Mouse (Mus musculus) forebrain, embryonic 13.5 days (tissue): ENCODE results near the gene Cars. TPM values are rescaled to one million over a fixed set of nuclear protein-coding genes. Genes with fewer than 3 reads are reported as not detected.
"Not testable (repeated sequence)": the region's sequence is repeated elsewhere in the genome, so short reads cannot be mapped to it uniquely, and the experiment has no call there.

Source experiments
- ATAC-seq: fragments of 200-750 bp; cut with Nextera tagmentation; 2 replicates; pipeline ENCODE4 v1.8.0; 2017
- H3K27ac ChIP-seq: fragments of 300-500 bp; sonication (generic); 2 replicates; pipeline ENCODE4 v1.5.1; 2015; ENCODE audit warnings: inconsistent platforms, mild to moderate bottlenecking, moderate library complexity
- H3K27me3 ChIP-seq: fragments of 300-500 bp; sonication (generic); 2 replicates; pipeline ENCODE4 v1.6.1; 2015; ENCODE audit warnings: mild to moderate bottlenecking, inconsistent platforms
- H3K36me3 ChIP-seq: fragments of 300-500 bp; sonication (generic); 2 replicates; pipeline ENCODE4 v1.6.1; 2015; ENCODE audit warnings: mild to moderate bottlenecking, inconsistent platforms; ENCODE audit not compliant: poor library complexity, severe bottlenecking
- H3K4me1 ChIP-seq: fragments of 300-500 bp; sonication (generic); 2 replicates; pipeline ENCODE4 v1.6.1; 2015; ENCODE audit warnings: inconsistent platforms
- H3K4me2 ChIP-seq: fragments of 300-500 bp; sonication (generic); 2 replicates; pipeline ENCODE4 v1.6.1; 2015; ENCODE audit warnings: inconsistent platforms, mild to moderate bottlenecking, moderate library complexity
- H3K4me3 ChIP-seq: fragments of 300-500 bp; sonication (generic); 2 replicates; pipeline ENCODE4 v1.5.1; 2015; ENCODE audit warnings: mild to moderate bottlenecking, inconsistent platforms
- H3K9ac ChIP-seq: fragments of 300-500 bp; sonication (generic); 2 replicates; pipeline ENCODE4 v1.6.1; 2015; ENCODE audit warnings: mild to moderate bottlenecking, inconsistent platforms
- H3K9me3 ChIP-seq: fragments of 300-500 bp; sonication (generic); replicated peaks from 2 replicates; pipeline ENCODE4 v1.6.1; 2016; ENCODE audit warnings: inconsistent platforms
- WGBS: fragments of 180-500 bp; shearing (Covaris S2); methylation state at CpG from one replicate; pipeline ENCODE4 v1.1.7; 2015; 5-methylcytosine and 5-hydroxymethylcytosine counted together
- polyA plus RNA-seq: library from polyadenylated mRNA; unstranded; fragments of >200 nt; fragmentation: Nextera tagmentation; extraction: Ambion mirVana; gene quantifications from 2 replicates; pipeline ENCODE4 v1.2.1, GENCODE M21; 2015

The Cars gene
- polyA plus RNA-seq, 1 experiment from 2014 or later: 64.4 TPM

DNA sequence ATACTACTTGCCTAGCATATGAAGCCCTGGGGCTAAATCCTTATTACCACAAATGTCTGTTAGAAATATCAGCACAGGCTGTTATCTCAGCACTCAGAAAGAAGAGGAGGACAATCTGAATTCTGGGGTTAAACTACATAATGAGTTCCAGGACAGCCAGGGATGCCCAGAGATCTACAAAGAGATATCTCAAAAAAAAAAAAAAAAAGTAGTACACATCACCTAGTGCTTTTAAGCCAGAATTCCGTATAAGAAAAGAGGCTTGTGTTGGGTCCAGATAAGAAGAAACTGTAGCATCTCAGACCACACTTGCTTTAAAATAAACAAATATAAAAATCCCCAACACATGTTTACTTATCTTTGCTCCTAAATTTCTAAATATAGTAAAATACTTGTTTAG is 61.2 kb downstream of the Cars start:
- Histone ChIP-seq H3K9ac (no peak overlapping the region), H3K9me3 (no peaks in the 10 kb centered on the region), H3K4me3 (no peak overlapping the region), H3K4me2 (no peak overlapping the region), H3K27ac (no peak overlapping the region), H3K36me3 (peaks cover 62% of the 10 kb centered on the region), H3K4me1 (peaks cover 16% of the 10 kb centered on the region), H3K27me3 (no peaks in the 10 kb centered on the region)
- 90% methylated on average over 1 of the region's 1 CpGs for WGBS
- no peak for ATAC-seq

DNA sequence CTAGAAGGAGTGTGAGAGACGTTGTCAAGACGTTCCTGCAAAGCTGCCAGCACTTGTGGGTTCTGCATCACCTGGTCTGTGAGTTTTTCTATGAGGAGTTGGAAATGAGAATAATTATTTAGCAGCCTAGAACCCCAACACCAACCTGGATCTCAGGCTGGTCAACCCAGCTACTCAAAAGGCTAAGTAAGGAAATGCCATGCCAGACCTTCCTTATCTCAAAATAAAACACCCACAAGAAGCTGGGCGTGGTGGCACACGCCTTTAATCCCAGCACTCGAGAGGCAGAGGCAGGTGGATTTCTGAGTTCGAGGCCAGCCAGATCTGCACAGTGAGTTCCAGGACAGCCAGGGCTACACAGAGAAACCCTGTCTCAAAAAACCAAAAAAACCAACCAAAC is 61.7 kb downstream of the Cars start:
- not testable (repeated sequence) for H3K9me3 ChIP-seq, H3K27ac ChIP-seq, H3K4me2 ChIP-seq, H3K27me3 ChIP-seq, H3K9ac ChIP-seq, ATAC-seq, H3K4me3 ChIP-seq
- H3K36me3 ChIP-seq: peaks cover 67% of the 10 kb centered on the region
- 95% methylated on average over 6 of the region's 6 CpGs for WGBS
- peaks cover 13% of the 10 kb centered on the region for H3K4me1 ChIP-seq

DNA sequence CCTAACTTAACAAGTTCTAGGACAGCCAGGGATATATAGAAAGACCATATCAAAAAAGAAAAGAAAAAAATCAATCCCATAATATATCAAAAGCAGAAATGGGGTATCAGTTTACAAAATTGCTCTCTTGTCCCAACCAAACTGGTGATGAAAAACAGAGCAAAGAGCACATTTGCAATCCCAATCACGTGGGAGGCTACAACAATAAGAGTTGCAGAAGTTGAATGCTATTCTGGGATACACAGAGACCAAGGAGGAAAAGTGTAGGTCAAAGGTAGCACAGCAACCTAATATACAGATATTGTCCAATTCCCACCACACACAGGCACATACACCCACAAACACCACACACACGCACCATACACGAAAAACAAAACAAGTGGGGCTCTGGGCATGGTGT is 63.6 kb downstream of the Cars start:
- H3K27ac ChIP-seq: no peak overlapping the region
- peaks cover 85% of the 10 kb centered on the region for H3K36me3 ChIP-seq
- H3K4me2 ChIP-seq: no peak overlapping the region
- H3K9me3 ChIP-seq: no peaks in the 10 kb centered on the region
- no peak overlapping the region for H3K4me3 ChIP-seq
- ATAC-seq: no peak
- no peak overlapping the region for H3K9ac ChIP-seq
- H3K27me3 ChIP-seq: no peaks in the 10 kb centered on the region
- H3K4me1 ChIP-seq: no peaks in the 10 kb centered on the region
- WGBS: 95% methylated on average over 3 of the region's 3 CpGs

DNA sequence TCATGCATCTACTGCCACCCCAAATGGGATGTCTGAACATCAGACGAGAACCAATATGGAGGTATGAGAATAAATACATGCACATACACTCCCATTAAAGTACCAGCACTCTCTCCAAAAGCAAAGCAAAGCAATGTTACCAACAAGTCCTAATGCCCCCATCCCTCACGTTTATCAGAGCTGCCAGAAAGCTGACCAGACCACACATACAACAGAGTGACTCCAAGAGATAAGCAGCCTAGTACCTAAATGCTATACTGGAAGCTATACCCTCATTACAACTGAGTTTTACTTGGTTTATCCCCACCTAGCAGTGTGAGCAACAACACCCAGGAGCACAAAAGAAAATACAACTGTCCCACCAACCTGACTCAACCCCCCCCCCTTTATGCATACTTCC is 66.6 kb downstream of the Cars start:
- no peak for ATAC-seq
- Histone ChIP-seq H3K27me3 (no peaks in the 10 kb centered on the region), H3K4me1 (no peaks in the 10 kb centered on the region), H3K27ac (no peak overlapping the region), H3K9ac (no peak overlapping the region), H3K4me3 (no peak overlapping the region), H3K9me3 (no peaks in the 10 kb centered on the region), H3K36me3 (peaks cover 99% of the 10 kb centered on the region), H3K4me2 (no peak overlapping the region)
- 77% methylated on average over 2 of the region's 2 CpGs for WGBS

DNA sequence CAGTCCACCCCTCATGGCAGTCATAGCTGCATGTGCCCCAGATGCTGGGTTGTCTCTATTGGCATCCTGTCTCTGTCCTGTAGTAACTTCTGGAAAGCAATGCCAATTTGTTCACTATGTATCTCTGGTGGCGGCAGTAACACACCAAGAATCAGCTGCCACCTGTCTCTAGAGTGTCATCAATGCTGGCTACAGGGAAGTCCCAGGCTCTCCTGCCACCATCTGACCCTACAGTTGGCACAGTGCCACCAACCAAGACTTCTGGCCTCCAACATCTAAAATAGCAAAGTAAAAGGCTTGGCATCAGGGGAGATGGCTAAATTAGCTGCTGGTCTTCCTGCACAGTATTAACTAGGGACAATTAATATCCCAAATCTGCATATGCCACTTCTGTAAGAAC is 67.5 kb downstream of the Cars start:
- H3K4me2 ChIP-seq: no peak overlapping the region
- H3K4me3 ChIP-seq: no peak overlapping the region
- ATAC-seq: no peak
- H3K9ac ChIP-seq: no peak overlapping the region
- no peaks in the 10 kb centered on the region for H3K9me3 ChIP-seq
- H3K27ac ChIP-seq: no peak overlapping the region
- WGBS: 97% methylated on average over 1 of the region's 1 CpGs
- peaks cover 99% of the 10 kb centered on the region for H3K36me3 ChIP-seq
- H3K4me1 ChIP-seq: no peaks in the 10 kb centered on the region
- no peaks in the 10 kb centered on the region for H3K27me3 ChIP-seq

DNA sequence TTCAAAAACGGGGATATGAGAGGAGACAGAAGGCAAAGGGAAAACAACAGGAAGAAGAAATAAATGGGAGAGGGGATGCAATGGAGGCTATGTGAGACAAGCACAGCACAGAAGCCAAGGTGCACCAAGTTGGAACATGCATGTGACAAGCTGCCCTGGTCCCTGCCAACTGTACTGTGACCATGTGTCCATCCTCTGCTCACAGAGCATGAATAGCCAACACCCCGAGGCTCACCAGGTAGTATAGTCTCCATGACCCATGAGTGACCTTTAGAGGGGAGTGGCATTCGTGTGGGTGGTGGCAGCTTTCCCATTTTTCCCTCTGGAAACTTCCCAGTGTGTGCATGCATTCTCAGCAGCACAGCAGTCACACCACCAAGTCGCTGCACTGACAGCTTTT is 80.6 kb downstream of the Cars start:
- Histone ChIP-seq H3K4me1 (no peaks in the 10 kb centered on the region), H3K27ac (no peak overlapping the region), H3K9me3 (no peaks in the 10 kb centered on the region), H3K27me3 (no peaks in the 10 kb centered on the region), H3K36me3 (peaks cover 99% of the 10 kb centered on the region), H3K9ac (no peak overlapping the region), H3K4me3 (no peak overlapping the region), H3K4me2 (no peak overlapping the region)
- ATAC-seq: no peak
- 84% methylated on average over 4 of the region's 4 CpGs for WGBS

DNA sequence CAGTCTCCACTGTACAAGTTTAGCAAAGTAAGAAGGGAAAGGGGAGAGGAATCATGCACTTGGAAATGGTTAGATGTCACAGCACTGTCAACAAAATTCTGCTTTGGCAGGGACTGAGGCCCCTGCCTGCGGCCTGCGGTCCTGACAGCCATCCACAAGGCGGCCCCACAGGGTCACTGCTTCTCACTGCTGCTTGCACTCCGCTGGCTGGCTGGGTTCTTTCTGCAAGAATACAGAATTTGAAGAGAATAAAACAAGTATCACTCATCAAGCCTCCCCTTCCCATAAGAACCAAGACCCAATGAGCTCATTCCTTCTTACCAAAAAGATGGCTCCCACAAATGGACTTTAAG is 85.5 kb downstream of the Cars start:
- Histone ChIP-seq H3K27ac (no peak overlapping the region), H3K4me2 (no peak overlapping the region), H3K36me3 (peaks cover 71% of the 10 kb centered on the region), H3K9me3 (no peaks in the 10 kb centered on the region), H3K9ac (no peak overlapping the region), H3K4me3 (no peak overlapping the region), H3K4me1 (no peaks in the 10 kb centered on the region), H3K27me3 (no peaks in the 10 kb centered on the region)
- 92% methylated on average over 4 of the region's 4 CpGs for WGBS
- ATAC-seq: no peak

DNA sequence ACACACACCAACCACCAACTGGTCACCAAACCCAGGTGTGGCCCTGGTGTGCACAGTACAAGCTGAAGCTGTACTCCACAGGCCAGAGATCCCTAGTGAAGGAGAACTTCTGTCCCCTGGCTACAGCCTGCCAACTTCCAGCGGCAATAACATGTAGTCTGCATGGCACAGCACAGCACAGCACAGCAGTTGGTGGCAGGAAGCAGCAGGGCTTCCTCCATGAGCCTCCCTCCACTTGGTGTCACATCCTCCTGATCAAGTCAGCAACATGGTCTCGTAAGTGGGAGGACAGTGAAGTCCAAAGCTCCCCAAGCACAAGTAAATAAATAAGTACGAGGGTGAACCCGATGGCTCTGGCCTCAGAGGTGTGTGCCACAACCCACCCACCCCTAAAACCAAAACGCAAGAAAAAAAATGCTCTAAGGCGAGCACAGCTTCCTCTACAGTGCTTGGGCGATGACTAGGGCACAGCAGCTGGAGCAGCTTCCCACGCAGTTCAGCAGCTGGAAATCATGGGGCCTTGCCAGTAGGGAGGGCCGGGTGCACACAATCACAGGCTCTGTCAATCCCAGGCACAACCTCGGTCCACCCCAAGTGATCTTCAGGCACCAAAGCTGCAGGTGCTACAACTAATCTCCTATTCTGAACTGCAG is 86.0 kb downstream of the Cars start:
- H3K27ac ChIP-seq: no peak overlapping the region
- no peak for ATAC-seq
- no peaks in the 10 kb centered on the region for H3K9me3 ChIP-seq
- peaks cover 66% of the 10 kb centered on the region for H3K36me3 ChIP-seq
- 93% methylated on average over 10 of the region's 10 CpGs for WGBS
- H3K9ac ChIP-seq: no peak overlapping the region
- H3K27me3 ChIP-seq: no peaks in the 10 kb centered on the region
- H3K4me3 ChIP-seq: no peak overlapping the region
- H3K4me2 ChIP-seq: no peak overlapping the region
- no peaks in the 10 kb centered on the region for H3K4me1 ChIP-seq

DNA sequence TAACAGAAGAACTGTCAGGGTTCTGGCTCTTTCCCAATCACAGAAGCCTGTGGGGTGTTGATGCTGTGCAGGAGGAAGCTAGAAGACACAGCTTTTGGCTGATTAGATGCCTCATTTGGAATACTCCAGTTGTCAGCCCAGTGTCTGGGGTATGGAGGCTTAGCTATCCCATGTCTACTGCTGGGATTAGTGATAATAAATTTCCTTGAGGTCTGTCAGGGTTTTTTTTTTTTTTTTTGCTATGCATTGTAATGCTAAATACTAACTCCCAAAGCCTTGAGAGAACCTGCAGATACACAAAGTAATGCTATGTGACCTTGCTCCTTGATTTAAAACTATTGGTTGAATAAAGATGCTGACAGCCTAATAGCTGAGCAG is 88.6 kb downstream of the Cars start:
- Histone ChIP-seq H3K4me2 (no peak overlapping the region), H3K4me1 (no peaks in the 10 kb centered on the region), H3K27ac (no peak overlapping the region), H3K36me3 (peaks cover 41% of the 10 kb centered on the region), H3K27me3 (peaks cover 5% of the 10 kb centered on the region; the same call in 1 of the 2 replicates), H3K4me3 (no peak overlapping the region), H3K9ac (no peak overlapping the region), H3K9me3 (no peaks in the 10 kb centered on the region)
- no peak for ATAC-seq

DNA sequence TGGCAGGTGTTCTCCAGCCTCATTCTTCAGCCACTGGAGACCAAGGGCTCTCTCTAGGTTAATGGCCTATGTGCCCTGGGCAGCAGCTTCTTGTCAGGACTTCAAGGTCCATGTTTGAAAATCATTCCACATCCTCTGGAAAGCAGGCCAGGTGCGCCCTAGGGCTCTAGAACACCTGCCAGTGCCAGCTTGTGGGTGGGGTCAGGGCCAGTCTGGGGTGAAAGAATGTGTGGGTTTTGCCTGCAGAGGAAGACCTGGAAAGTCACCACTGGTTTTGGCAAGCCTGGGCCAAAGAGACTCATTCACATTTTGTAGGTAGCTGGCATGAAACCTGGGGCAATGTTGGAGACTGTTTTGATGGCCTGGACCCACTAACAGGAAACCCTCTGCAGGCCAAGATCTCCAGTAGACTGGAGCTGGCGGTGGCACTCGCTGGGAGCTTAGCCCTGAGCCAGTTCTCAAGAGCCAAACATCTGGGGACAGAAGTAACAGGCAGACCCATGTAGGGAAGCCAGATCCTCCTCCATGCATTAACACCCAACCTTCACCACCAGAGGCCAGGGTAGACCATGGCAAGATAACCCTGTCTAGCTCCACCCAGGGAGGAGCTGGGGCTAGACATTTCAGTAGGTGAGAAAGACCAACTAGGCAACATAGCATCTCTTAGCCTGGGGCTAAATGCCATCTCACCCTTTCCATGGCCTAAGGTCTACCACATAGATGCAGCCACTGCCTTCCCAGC is 89.1 kb downstream of the Cars start:
- no peak for ATAC-seq
- H3K4me2 ChIP-seq: no peak overlapping the region
- H3K9ac ChIP-seq: no peak overlapping the region
- no peak overlapping the region for H3K4me3 ChIP-seq
- peaks cover 5% of the 10 kb centered on the region; the same call in 1 of the 2 replicates for H3K27me3 ChIP-seq
- H3K27ac ChIP-seq: no peak overlapping the region
- H3K4me1 ChIP-seq: no peaks in the 10 kb centered on the region
- H3K9me3 ChIP-seq: no peaks in the 10 kb centered on the region
- WGBS: 92% methylated on average over 3 of the region's 3 CpGs
- H3K36me3 ChIP-seq: peaks cover 36% of the 10 kb centered on the region

DNA sequence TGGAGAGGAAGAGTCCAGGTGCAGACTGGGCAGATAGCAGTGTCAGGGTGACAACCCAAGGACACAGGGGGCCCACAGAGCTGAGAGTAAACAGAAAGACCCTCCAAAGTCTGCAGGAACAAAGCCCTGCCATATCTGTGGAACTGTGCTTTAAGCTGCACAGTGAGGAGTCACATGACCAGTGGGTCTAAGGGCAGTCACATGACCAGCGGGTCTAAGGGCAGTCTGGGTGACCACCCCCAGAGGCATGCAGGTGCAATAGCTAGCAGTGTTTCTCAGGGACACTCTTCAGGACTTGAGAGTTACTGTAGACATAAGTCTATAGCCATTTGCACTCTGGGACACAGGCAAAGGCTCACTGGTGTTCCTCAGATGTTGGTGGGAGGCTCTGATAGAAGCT is 90.3 kb downstream of the Cars start:
- H3K9me3 ChIP-seq: no peaks in the 10 kb centered on the region
- peaks cover 24% of the 10 kb centered on the region for H3K36me3 ChIP-seq
- no peak overlapping the region for H3K4me2 ChIP-seq
- H3K4me3 ChIP-seq: no peak overlapping the region
- WGBS: 60% methylated on average over 1 of the region's 1 CpGs
- H3K27me3 ChIP-seq: peaks cover 14% of the 10 kb centered on the region
- no peak overlapping the region for H3K9ac ChIP-seq
- H3K4me1 ChIP-seq: no peaks in the 10 kb centered on the region
- ATAC-seq: no peak
- H3K27ac ChIP-seq: no peak overlapping the region
